Mouse (Mus musculus): ENCODE measurements around the gene Lrrc25.

Lrrc25 gene

DNA sequence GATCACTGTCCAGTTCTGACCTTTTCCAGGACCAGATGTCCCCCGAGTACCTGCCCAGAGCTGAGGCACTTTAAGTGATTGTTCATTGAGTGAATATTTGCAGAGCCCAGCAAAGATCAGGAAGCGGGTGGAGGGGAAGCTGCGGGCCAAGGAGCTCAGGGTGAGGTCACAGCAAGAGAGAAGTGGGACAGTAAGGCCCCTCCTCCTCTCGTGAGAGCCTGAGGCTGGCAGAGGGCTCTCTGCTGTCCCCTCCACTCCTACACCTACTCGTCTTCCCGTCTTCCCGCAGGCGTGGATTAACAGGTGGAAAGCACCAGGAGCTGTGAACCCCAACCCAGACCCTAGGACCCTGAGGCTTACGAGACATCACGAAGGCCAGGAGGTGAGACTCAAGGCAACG, 690 bp downstream of the Lrrc25 start:
- no peak for DNase-seq (ENCODE audit: low read depth, low spot score)

DNA sequence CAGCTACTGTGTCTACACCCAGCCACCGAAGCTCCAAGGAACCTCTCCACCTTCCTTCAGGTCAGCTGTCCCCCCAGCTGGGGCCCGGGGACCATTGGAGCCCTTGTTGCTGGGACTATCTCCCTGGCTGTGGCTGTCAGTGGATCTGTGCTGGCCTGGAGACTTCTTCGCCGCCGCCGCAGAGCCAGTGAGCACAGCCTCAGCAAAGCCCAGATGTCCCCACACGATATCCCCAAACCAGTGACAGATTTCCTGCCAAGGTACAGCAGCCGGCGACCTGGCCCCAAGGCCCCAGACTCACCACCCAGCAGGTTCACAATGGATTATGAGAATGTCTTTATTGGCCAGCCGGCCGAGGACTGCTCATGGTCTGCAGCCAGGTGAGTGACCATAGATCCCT, 2.0 kb downstream of the Lrrc25 start:
- DNase-seq (ENCODE audit: low read depth, low spot score), result no peak

- no peak for DNase-seq (ENCODE audit: low read depth, low spot score)
Measured at GRCm38 (mm10) chr8:70618888-70619334, 3.0 kb downstream of the Lrrc25 start.

DNA sequence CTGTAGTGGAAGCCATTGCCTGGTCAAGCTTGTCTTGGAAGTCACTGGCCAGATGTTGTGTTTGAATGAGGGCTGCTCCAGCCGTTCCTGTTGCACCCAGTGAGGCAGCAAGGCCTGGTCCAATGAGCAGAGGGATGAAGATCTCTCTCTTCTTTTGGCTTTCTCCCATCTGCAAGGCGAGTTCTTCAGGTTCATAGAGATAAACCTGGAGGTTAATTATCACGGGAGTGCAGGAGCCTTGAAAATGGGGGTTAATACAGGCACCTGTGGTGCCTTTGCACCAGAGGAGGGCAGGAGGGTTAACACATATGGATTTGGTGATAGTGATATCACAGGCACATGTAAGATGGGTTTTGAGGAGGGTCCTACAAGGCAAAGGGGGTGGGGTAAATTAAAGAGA, 6.3 kb downstream of the Lrrc25 start:
- no peak for DNase-seq (ENCODE audit: low read depth, low spot score)

GRCm38 (mm10) chr8:70625104-70625503, 9.1 kb downstream of the Lrrc25 start:
- DNase-seq (ENCODE audit: low read depth, low spot score), result no peak

GRCm38 (mm10) chr8:70627041-70627440, 11.1 kb downstream of the Lrrc25 start:
- no peak for DNase-seq (ENCODE audit: low read depth, low spot score)

GRCm38 (mm10) chr8:70628986-70629490, 13.1 kb downstream of the Lrrc25 start:
- DNase-seq (ENCODE audit: low read depth, low spot score), result no peak

DNA sequence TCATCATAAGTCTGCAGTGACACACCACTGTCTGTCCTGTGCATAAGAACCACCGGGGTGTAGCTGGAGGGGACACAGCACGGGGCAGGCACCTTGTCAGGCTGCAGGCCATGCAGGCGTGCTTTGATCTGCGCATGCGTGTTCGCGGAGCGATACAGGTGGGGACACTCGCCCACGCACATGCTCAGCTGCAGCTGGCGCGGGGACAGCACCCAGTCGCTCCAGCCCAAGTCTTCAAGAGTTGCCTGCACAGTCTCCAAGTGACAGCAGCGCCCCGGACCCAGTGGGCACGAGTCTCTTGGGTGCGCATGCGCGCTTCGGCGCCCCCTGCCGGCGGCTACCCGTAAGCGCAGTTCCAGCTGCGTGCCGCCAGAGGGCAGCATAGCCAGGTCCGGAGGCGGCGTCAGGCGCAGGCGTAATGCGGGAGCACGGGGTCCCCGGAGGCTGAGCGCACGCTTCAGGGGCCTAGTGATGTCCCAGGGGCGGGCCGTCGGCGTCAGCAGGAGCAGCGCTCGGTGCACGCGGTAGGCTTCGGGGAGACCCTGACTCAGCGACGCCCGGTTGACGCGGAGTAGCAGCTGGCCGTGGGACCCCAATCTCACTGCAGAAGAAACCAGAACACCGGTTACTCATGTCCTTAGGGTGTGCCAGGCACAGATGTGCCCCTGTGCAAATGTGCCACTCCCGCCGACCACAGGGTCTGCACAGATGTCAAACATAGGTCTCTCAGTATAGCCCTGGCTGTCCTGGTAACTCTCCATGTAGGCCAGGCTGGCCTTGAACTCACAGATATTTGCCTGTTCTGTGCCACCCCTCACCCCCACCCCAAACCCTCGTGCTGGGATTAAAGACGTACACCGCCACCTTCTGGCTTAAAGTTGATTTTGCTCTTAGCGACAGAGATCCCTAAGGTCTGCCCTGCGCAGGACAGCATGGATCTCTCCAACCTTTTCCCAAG, 13.9 kb downstream of the Lrrc25 start:
- peak; percentile 93 for DNase-seq (ENCODE audit: low read depth, low spot score)

DNA sequence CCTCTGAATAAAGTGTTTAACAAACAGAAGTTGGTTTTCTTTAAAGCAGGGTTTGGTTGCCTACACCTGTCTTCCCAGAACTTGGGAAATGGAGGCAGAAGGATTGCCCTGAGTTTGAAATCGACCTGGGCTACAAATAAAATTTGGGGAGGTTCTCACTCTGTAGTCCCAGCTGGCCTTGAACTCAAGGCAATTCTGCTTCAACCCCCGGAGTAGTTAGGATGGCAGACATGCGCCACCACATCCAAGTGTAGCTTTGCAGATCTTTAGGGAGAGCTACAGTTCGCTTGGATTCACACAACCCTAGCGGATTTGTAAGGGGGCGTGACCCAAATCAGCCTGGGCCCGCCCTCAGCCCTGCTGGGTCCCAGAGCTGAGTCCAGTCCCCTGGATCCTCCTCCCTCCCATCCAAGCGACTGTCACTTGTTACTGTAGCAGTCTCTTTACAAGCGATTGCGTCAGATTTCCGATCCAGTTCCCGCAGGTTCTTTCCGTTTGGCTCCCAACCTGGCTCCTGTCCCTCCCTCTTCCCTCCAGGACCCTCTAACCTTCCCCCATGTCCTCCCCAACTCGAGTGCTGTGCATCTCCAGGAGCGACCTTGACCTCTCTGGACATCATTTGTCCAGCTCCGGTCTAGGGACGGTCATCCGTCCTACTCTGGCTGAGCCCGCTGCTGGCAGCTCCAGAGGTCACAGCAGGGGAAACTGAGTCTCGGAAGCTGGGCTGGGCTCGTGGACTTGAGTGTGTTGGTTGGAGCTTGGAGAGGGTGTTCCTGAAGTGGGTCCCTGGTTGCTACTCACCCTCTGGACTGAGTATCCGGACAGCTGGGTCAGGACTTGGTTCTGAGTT, 14.8 kb downstream of the Lrrc25 start:
- DNase-seq (ENCODE audit: low read depth, low spot score), result no peak

DNA sequence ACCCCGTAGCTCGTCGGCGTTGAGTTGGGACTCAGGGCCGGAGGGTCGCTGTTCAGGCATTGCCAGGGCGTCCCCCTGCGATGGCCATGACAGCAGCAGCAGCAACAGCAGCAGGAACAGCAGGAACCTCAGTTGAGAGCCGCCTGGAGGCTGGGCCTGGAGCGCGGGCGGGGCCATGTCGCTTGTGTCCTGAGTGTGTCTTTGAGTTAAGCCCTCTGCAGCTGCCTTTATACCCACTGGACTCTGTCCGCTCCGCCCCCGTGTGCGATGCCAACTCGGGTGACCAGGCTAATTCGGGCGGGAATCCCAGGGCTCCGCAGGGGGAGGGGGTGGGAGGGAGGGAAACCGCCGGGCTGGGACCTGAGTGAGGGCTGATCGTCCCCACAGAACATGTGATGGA, 15.5 kb downstream of the Lrrc25 start:
- DNase-seq (ENCODE audit: low read depth, low spot score), result no peak

DNA sequence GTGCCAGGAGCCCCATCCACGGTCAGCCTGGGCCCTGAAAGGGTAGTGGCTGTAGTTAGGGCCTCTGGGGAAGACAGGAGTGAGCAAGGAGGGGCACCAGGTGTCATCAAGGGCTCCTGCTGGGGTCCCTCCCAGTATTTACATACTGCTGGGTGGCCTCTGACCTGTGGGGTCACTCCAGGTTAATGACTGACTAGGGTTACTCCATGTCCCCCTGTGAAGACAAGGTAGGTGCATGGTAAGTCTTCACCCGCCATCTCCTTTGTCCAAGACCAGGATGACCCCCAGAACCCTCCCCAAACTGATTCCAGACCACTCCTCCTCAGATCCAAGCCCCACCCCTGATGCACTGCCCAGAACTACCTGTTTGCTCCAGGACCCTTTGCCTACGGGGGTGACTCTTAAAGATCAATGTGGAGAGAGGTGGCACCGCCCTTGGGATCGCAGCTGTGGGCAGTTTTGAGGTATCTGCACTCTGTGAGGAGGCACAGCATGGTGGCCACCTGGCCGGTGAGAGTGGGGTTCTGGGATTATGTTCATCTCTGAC, 16.5 kb downstream of the Lrrc25 start, which contains the start of gene Gdf15:
Gene Gdf15, minus strand, starts transcription at position 111 of the 547 bp plus-strand sequence.
- DNase-seq (ENCODE audit: low read depth, low spot score), result no peak

GRCm38 (mm10) chr8:70634066-70634465, 18.1 kb downstream of the Lrrc25 start:
- DNase-seq (ENCODE audit: low read depth, low spot score), result no peak

GRCm38 (mm10) chr8:70635527-70635926, 19.6 kb downstream of the Lrrc25 start:
- no peak for DNase-seq (ENCODE audit: low read depth, low spot score)

DNA sequence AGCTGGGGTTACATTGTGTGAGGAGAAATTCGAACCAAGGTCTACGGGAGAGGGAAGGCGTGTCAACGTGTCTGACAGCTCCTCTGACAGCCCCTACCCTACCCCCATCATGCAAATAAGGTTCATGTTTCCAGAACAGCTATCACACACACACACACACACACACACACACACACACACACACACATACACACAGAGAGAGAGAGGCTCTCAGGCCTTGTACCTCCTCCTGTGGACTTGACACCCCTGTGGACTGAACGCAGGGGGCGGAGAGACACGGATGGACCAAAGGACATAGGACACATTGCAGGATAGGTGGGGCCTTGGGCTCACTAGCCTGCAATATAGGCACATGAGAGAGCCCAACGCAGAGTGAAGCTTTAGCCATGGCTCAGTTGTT, 20.9 kb downstream of the Lrrc25 start:
- no peak for DNase-seq (ENCODE audit: low read depth, low spot score)

DNA sequence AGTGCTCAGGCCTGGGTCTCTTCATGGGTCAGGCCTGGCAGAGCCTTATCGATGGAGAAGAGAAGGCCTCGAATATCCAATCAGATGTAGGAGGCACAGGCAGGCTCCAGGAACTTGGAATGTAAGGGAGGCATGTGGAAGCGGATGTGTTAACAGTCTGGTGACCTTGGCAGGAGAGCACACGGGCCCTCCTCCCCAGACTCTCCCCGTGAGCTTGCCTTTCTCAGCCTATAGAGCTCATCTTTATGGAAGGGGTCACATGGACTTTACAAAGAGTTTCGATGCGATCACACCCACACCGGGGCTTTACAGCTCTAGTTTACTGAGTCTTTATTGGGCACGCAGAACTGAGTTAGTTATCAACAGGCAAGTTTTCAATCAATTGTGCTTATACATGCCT, 22.8 kb downstream of the Lrrc25 start:
- DNase-seq (ENCODE audit: low read depth, low spot score), result no peak

GRCm38 (mm10) chr8:70643019-70643418, 27.1 kb downstream of the Lrrc25 start:
- no peak for DNase-seq (ENCODE audit: low read depth, low spot score)

DNA sequence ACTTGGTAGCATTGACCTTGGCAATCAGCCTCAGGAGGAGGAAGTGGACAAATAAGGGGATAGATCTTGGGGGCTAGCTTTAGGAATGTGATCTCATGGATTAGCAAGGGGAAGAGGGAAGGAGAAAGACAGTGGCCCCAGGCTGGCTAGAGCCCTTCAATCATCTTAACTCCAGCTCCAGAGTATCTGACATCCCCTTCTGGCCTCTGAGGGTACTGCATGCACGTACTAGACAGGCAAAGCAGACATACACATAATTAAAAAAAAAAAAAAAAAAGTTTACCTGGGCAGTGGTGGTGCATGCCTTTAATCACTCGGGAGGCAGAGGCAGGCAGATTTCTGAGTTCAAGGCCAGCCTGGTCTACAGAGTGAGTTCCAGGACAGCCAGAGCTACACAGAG, 28.1 kb downstream of the Lrrc25 start:
- no peak for DNase-seq (ENCODE audit: low read depth, low spot score)

GRCm38 (mm10) chr8:70645501-70646224, 29.7 kb downstream of the Lrrc25 start:
- no peak for DNase-seq (ENCODE audit: low read depth, low spot score)

GRCm38 (mm10) chr8:70646369-70646768, 30.4 kb downstream of the Lrrc25 start:
- no peak for DNase-seq (ENCODE audit: low read depth, low spot score)

- no peak for DNase-seq (ENCODE audit: low read depth, low spot score)
Measured at GRCm38 (mm10) chr8:70646775-70647174, 30.8 kb downstream of the Lrrc25 start.

Measured in forelimb bud, embryonic 11.5 days (tissue).